Mouse (Mus musculus) midbrain, embryonic 16.5 days (tissue): ENCODE data around the gene Mtmr2. TPM values are rescaled to one million over a fixed set of nuclear protein-coding genes. Genes with fewer than 3 reads are reported as not detected.
"Not testable (repeated sequence)": the region's sequence is repeated elsewhere in the genome, so short reads cannot be mapped to it uniquely, and the experiment has no call there.

Experiments
- ATAC-seq: fragments of 200-750 bp; cut with Nextera tagmentation; 2 replicates; pipeline ENCODE4 v1.8.0; 2017; ENCODE audit warnings: moderate TSS enrichment
- H3K27ac ChIP-seq: fragments of 300-500 bp; sonication (generic); 2 replicates; pipeline ENCODE4 v1.5.1; 2014; ENCODE audit warnings: mild to moderate bottlenecking, low read length, mixed read lengths
- H3K27me3 ChIP-seq: fragments of 300-500 bp; sonication (generic); 2 replicates; pipeline ENCODE4 v1.6.1; 2014; ENCODE audit warnings: low read depth, low read length, mixed read lengths; ENCODE audit not compliant: control insufficient read depth, insufficient read depth
- H3K36me3 ChIP-seq: fragments of 300-500 bp; sonication (generic); 2 replicates; pipeline ENCODE4 v1.6.1; 2014; ENCODE audit warnings: mild to moderate bottlenecking, low read length, moderate library complexity, mixed read lengths; ENCODE audit not compliant: control insufficient read depth, insufficient read depth
- H3K4me1 ChIP-seq: fragments of 300-500 bp; sonication (generic); 2 replicates; pipeline ENCODE4 v1.6.1; 2014; ENCODE audit warnings: mild to moderate bottlenecking, low read length, mixed read lengths; ENCODE audit not compliant: control insufficient read depth, insufficient read depth
- H3K4me2 ChIP-seq: fragments of 300-500 bp; sonication (generic); 2 replicates; pipeline ENCODE4 v1.6.1; 2014; ENCODE audit warnings: mild to moderate bottlenecking, low read length, mixed read lengths
- H3K4me3 ChIP-seq: fragments of 300-500 bp; sonication (generic); 2 replicates; pipeline ENCODE4 v1.5.1; 2014; ENCODE audit warnings: low read depth, mild to moderate bottlenecking, low read length, moderate library complexity, mixed read lengths
- H3K9ac ChIP-seq: fragments of 300-500 bp; sonication (generic); 2 replicates; pipeline ENCODE4 v1.6.1; 2014; ENCODE audit warnings: low read depth, low read length, mixed read lengths
- H3K9me3 ChIP-seq: fragments of 300-500 bp; sonication (generic); replicated peaks from 2 replicates; pipeline ENCODE4 v1.6.1; 2014; ENCODE audit warnings: mild to moderate bottlenecking, low read length, mixed read lengths; ENCODE audit not compliant: control insufficient read depth, poor library complexity, severe bottlenecking
- WGBS: fragments of 180-500 bp; shearing (Covaris S2); extraction: QIAGEN DNeasy Blood & Tissue Kit; methylation state at CpG from one replicate; pipeline ENCODE4 v1.1.7; 2014; 5-methylcytosine and 5-hydroxymethylcytosine counted together
- polyA plus RNA-seq: library from polyadenylated mRNA; unstranded; fragments of >200 nt; fragmentation: Nextera tagmentation; extraction: Ambion mirVana; gene quantifications from 2 replicates; pipeline ENCODE4 v1.2.1, GENCODE M21; 2015

Gene Mtmr2
- polyA plus RNA-seq, 1 experiment from 2014 or later = 56.5 TPM

GRCm38 (mm10) chr9:13790864-13791263 is 42.7 kb downstream of the Mtmr2 start:
- 95% methylated on average over 7 of the region's 8 CpGs for WGBS

GRCm38 (mm10) chr9:13794302-13794701 is 46.1 kb downstream of the Mtmr2 start:
- no peak overlapping the region for H3K27ac ChIP-seq
- H3K4me3 ChIP-seq = no peak overlapping the region
- no peak overlapping the region for H3K4me2 ChIP-seq
- ATAC-seq = no peak
- no peak overlapping the region for H3K9ac ChIP-seq
- no peaks in the 10 kb centered on the region for H3K4me1 ChIP-seq
- no peaks in the 10 kb centered on the region for H3K9me3 ChIP-seq
- 70% methylated on average over 1 of the region's 1 CpGs for WGBS
- H3K36me3 ChIP-seq = peaks cover 18% of the 10 kb centered on the region; the same call in 1 of the 2 replicates
- no peaks in the 10 kb centered on the region for H3K27me3 ChIP-seq

More at GRCm38 (mm10) chr9:13790864-13791263, 42.7 kb downstream of the Mtmr2 start:
- not testable (repeated sequence) for H3K27me3 ChIP-seq, H3K27ac ChIP-seq, H3K4me1 ChIP-seq, H3K4me3 ChIP-seq, H3K36me3 ChIP-seq, H3K9me3 ChIP-seq, ATAC-seq, H3K4me2 ChIP-seq, H3K9ac ChIP-seq

- Histone ChIP-seq H3K9me3 (no peaks in the 10 kb centered on the region), H3K4me1 (no peaks in the 10 kb centered on the region), H3K27ac (no peak overlapping the region), H3K36me3 (peaks cover 21% of the 10 kb centered on the region), H3K4me3 (no peak overlapping the region), H3K4me2 (no peak overlapping the region), H3K9ac (no peak overlapping the region), H3K27me3 (no peaks in the 10 kb centered on the region)
- no peak for ATAC-seq
- WGBS = 95% methylated on average over 2 of the region's 2 CpGs
Observed at GRCm38 (mm10) chr9:13794756-13795155, 46.5 kb downstream of the Mtmr2 start.

- Histone ChIP-seq H3K4me1 (no peaks in the 10 kb centered on the region), H3K4me3 (no peak overlapping the region), H3K9me3 (no peaks in the 10 kb centered on the region), H3K27ac (no peak overlapping the region), H3K36me3 (peaks cover 30% of the 10 kb centered on the region), H3K9ac (no peak overlapping the region), H3K4me2 (no peak overlapping the region), H3K27me3 (no peaks in the 10 kb centered on the region)
- WGBS = 75% methylated on average over 1 of the region's 1 CpGs
- no peak for ATAC-seq
Observed at GRCm38 (mm10) chr9:13804480-13804879, 56.3 kb downstream of the Mtmr2 start.

GRCm38 (mm10) chr9:13806854-13807253 is 58.6 kb downstream of the Mtmr2 start:
- Histone ChIP-seq H3K27me3 (no peaks in the 10 kb centered on the region), H3K4me1 (no peaks in the 10 kb centered on the region), H3K9ac (no peak overlapping the region), H3K4me3 (no peak overlapping the region), H3K4me2 (no peak overlapping the region), H3K9me3 (no peaks in the 10 kb centered on the region), H3K36me3 (peaks cover 26% of the 10 kb centered on the region; the same call in 1 of the 2 replicates), H3K27ac (no peak overlapping the region)
- 93% methylated on average over 7 of the region's 7 CpGs for WGBS
- no peak for ATAC-seq

- WGBS = 94% methylated on average over 5 of the region's 5 CpGs
- no peak overlapping the region for H3K4me2 ChIP-seq
- peaks cover 26% of the 10 kb centered on the region; the same call in 1 of the 2 replicates for H3K36me3 ChIP-seq
- H3K27me3 ChIP-seq = no peaks in the 10 kb centered on the region
- no peak overlapping the region for H3K27ac ChIP-seq
- ATAC-seq = no peak
- H3K9ac ChIP-seq = no peak overlapping the region
- H3K4me3 ChIP-seq = no peak overlapping the region
- H3K9me3 ChIP-seq = no peaks in the 10 kb centered on the region
- no peaks in the 10 kb centered on the region for H3K4me1 ChIP-seq
Observed at GRCm38 (mm10) chr9:13807657-13808056, 59.4 kb downstream of the Mtmr2 start.

GRCm38 (mm10) chr9:13809937-13810336 is 61.7 kb downstream of the Mtmr2 start:
- Histone ChIP-seq H3K36me3 (peaks cover 22% of the 10 kb centered on the region; the same call in 1 of the 2 replicates), H3K9me3 (no peaks in the 10 kb centered on the region), H3K4me3 (no peak overlapping the region), H3K27me3 (no peaks in the 10 kb centered on the region), H3K27ac (no peak overlapping the region), H3K9ac (no peak overlapping the region), H3K4me2 (no peak overlapping the region), H3K4me1 (no peaks in the 10 kb centered on the region)
- no peak for ATAC-seq

GRCm38 (mm10) chr9:13818369-13818768 is 70.2 kb downstream of the Mtmr2 start:
- no peak overlapping the region for H3K27ac ChIP-seq
- H3K27me3 ChIP-seq = no peaks in the 10 kb centered on the region
- peaks cover 31% of the 10 kb centered on the region for H3K36me3 ChIP-seq
- H3K4me2 ChIP-seq = no peak overlapping the region
- 86% methylated on average over 9 of the region's 9 CpGs for WGBS
- no peak overlapping the region for H3K9ac ChIP-seq
- no peaks in the 10 kb centered on the region for H3K4me1 ChIP-seq
- H3K4me3 ChIP-seq = no peak overlapping the region
- no peaks in the 10 kb centered on the region for H3K9me3 ChIP-seq
- ATAC-seq = no peak

- ATAC-seq = no peak
- Histone ChIP-seq H3K4me3 (no peak overlapping the region), H3K36me3 (peaks cover 29% of the 10 kb centered on the region), H3K9me3 (no peaks in the 10 kb centered on the region), H3K27ac (no peak overlapping the region), H3K27me3 (no peaks in the 10 kb centered on the region), H3K4me2 (no peak overlapping the region), H3K9ac (no peak overlapping the region), H3K4me1 (peaks cover 14% of the 10 kb centered on the region)
- 95% methylated on average over 3 of the region's 3 CpGs for WGBS
Observed at GRCm38 (mm10) chr9:13820774-13821173, 72.6 kb downstream of the Mtmr2 start.
